Mouse (Mus musculus) embryonic facial prominence, embryonic 12.5 days (tissue): ENCODE measurements around the gene Hexim2. TPM values are rescaled to one million over a fixed set of nuclear protein-coding genes. Genes with fewer than 3 reads are reported as not detected.

Source experiments
- ATAC-seq: fragments of 200-750 bp; cut with Nextera tagmentation; 2 replicates; pipeline ENCODE4 v1.8.0; 2017; ENCODE audit not compliant: insufficient number of reproducible peaks, insufficient read depth, low FRiP score, low TSS enrichment
- H3K27ac ChIP-seq: fragments of 300-500 bp; sonication (generic); 2 replicates; pipeline ENCODE4 v1.5.1; 2016; ENCODE audit warnings: mild to moderate bottlenecking
- H3K27me3 ChIP-seq: fragments of 300-500 bp; sonication (generic); 2 replicates; pipeline ENCODE4 v1.6.1; 2016; ENCODE audit warnings: mild to moderate bottlenecking, moderate library complexity
- H3K36me3 ChIP-seq: fragments of 300-500 bp; sonication (generic); 2 replicates; pipeline ENCODE4 v1.6.1; 2016; ENCODE audit warnings: mild to moderate bottlenecking
- H3K4me1 ChIP-seq: fragments of 300-500 bp; sonication (generic); 2 replicates; pipeline ENCODE4 v1.6.1; 2016
- H3K4me2 ChIP-seq: fragments of 300-500 bp; sonication (generic); replicated peaks from 2 replicates; pipeline ENCODE4 v1.6.1; 2016; ENCODE audit warnings: mild to moderate bottlenecking, moderate library complexity
- H3K4me3 ChIP-seq: fragments of 300-500 bp; sonication (generic); 2 replicates; pipeline ENCODE4 v1.5.1; 2016; ENCODE audit warnings: mild to moderate bottlenecking
- H3K9ac ChIP-seq: fragments of 300-500 bp; sonication (generic); 2 replicates; pipeline ENCODE4 v1.6.1; 2016; ENCODE audit warnings: mild to moderate bottlenecking, moderate library complexity
- H3K9me3 ChIP-seq: fragments of 300-500 bp; sonication (generic); 2 replicates; pipeline ENCODE4 v1.6.1; 2016; ENCODE audit warnings: mild to moderate bottlenecking, moderate library complexity
- WGBS: fragments of 180-500 bp; shearing (Covaris S2); methylation state at CpG from one replicate; pipeline ENCODE4 v1.1.7; 2016; 5-methylcytosine and 5-hydroxymethylcytosine counted together
- polyA plus RNA-seq: library from polyadenylated mRNA; unstranded; fragments of >200 nt; fragmentation: Nextera tagmentation; extraction: Ambion mirVana; gene quantifications from 2 replicates; pipeline ENCODE4 v1.2.1, GENCODE M21; 2016

The Hexim2 gene
- polyA plus RNA-seq, 1 experiment from 2014 or later: 13.5 TPM

DNA sequence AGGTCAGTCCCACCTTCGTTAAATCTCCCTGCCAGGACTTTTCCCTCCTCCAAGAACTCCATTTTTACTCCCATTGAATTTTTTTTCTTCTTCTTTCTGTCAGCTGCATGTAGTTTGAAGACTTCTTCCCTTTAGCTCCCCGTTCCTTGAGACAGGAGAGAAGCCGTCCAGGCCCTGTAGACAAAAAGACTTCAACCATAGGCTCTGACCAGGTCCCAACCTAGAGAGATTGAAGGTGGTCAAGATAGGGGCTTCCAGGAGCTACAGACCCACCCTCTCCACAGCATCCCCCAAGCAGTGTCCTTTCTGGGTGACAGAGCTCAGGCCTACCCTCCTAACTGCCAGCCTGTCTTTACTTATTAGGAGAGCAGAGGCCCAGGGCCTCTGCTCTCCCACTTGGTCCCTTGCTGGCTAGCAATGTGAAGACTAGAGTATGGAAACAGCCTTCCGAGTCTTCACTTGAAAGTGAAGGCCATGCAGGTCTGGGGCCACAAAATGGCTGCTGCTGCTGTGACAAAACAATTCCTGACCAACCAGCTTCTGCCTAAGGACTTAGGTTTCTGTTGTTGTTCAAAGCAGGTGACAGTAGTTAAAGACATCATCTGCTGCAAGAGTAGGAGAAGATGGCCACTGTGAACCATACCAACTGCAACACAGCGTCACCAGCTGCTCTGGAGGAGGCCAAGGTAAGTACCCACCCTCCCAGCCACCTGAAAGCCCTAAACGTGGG lies 1.4 kb downstream of the Hexim2 start:
- 54% methylated on average over 6 of the region's 6 CpGs for WGBS
- Histone ChIP-seq H3K27ac (peak overlapping the region; percentile 81), H3K27me3 (no peaks in the 10 kb centered on the region), H3K9ac (peak overlapping the region; percentile 58), H3K4me2 (peak overlapping the region; percentile 53), H3K4me1 (peaks cover 25% of the 10 kb centered on the region), H3K9me3 (no peaks in the 10 kb centered on the region), H3K4me3 (peak overlapping the region; percentile 78), H3K36me3 (peaks cover 2% of the 10 kb centered on the region)
- ATAC-seq: no peak

DNA sequence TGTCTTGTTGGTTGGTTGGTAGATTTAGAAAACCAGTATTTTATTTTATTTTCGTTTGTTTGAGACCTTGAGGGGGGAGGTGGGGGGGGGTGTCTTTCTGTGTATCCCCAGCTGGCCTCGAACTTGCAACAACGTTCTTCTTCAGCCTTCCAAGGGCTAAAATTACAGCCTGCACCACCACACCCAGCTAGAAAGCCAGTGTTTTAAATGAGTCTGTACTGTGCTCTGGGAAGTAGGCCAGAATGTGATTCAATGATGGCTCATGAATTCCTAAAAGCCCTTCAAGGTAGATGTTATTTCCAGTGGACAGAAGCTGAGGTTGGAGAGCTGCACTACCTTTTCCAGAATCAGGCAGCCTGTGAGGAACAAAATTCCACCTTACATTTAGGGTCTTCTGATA lies 2.0 kb downstream of the Hexim2 start:
- no peak overlapping the region for H3K4me2 ChIP-seq
- ATAC-seq: no peak
- H3K4me1 ChIP-seq: peaks cover 25% of the 10 kb centered on the region
- H3K27ac ChIP-seq: no peak overlapping the region
- no peak overlapping the region for H3K9ac ChIP-seq
- peak overlapping the region; percentile 78; the same call in 1 of the 2 replicates for H3K4me3 ChIP-seq
- H3K27me3 ChIP-seq: no peaks in the 10 kb centered on the region
- H3K36me3 ChIP-seq: peaks cover 8% of the 10 kb centered on the region
- WGBS: 71% methylated on average over 3 of the region's 3 CpGs
- no peaks in the 10 kb centered on the region for H3K9me3 ChIP-seq

DNA sequence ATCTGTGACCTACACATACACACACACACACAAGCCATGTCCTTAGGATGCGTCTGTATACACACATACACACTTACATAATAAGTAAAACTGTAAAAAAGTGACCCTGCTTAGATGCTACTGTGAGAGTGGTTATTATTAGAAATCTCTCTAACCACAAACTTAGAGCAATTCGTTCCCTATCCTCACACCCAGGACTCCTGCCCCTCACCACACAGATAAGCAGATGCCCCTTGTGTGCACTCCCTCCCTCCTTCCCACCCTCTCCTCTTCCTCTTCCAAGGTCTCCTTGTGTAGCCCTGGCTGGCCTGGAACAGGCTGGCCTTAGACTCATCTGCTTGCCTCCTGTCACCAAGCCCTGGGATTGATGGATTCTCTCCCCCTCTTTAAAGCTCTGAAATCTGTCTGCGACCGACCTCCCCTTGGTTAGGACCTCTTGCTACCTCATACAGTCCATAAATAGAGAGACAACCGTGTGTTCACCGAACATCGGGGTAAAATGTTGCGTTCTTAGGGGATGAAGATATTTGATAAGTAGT lies 3.9 kb downstream of the Hexim2 start:
- Histone ChIP-seq H3K27me3 (no peaks in the 10 kb centered on the region), H3K9ac (no peak overlapping the region), H3K27ac (no peak overlapping the region), H3K4me3 (no peak overlapping the region), H3K4me2 (no peak overlapping the region), H3K36me3 (peaks cover 13% of the 10 kb centered on the region), H3K4me1 (peaks cover 19% of the 10 kb centered on the region), H3K9me3 (no peaks in the 10 kb centered on the region)
- ATAC-seq: no peak
- WGBS: 84% methylated on average over 8 of the region's 8 CpGs

DNA sequence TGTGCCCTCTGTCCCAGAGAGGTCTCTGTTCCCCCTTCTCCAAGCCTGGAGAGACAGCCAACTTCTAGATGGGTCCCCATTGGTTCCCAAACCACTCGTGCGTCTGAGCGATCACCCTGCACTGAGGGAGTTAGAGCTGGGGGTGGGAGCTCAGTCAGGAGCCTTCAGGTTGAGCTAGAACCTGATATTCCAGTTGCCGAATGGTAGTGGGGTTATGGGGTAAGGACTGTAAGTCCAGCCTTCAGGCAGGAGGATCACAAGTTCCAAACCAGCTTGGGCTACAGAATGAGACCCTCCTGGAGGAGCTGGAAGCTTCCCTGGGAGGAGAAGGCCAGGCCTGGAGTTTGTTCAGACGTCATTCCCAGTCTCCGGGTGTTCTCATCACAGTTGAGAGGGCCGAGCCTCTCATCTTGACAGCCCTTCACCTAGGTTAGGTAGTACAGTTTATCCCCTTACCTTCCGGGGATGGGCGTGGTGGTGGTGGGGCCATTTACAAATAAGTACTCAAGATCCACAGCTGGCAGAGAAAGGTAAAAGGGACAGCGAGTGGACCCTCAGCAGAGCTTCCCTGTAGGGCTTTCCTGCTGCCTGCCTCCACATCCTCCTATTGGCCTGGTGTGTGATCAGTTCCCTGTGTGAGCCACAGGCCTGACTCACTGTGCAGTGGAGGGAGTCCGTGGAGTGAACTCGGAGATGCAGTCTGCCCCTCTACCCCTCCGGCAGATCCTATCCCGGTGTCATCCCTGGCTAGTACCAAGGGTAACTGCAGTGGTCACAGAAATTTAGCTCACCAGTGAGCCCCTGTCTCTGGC lies 7.9 kb downstream of the Hexim2 start:
- ATAC-seq: no peak
- Histone ChIP-seq H3K27ac (peak overlapping the region; percentile 66; the same call in 1 of the 2 replicates), H3K4me1 (peaks cover 32% of the 10 kb centered on the region), H3K4me3 (no peak overlapping the region), H3K36me3 (peaks cover 13% of the 10 kb centered on the region), H3K9ac (no peak overlapping the region), H3K9me3 (no peaks in the 10 kb centered on the region), H3K4me2 (no peak overlapping the region), H3K27me3 (no peaks in the 10 kb centered on the region)
- 77% methylated on average over 14 of the region's 14 CpGs for WGBS

DNA sequence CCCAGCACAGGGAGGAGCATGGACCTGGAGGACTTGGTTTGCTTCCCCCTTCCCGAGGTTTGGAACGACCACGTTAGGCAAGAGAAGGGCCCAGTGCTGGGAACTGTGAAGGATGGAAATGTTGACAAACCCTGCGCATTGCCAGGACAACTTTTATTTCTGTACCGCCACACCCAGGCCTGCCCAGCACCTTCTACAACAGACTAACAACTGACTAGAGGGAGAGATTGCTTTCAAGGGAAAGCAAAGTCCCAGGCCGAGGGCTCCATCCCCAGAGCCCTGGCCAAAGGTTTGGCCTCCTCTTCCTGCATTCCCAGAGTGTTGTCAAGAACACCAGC lies 8.5 kb downstream of the Hexim2 start:
- Histone ChIP-seq H3K4me3 (no peak overlapping the region), H3K4me1 (peaks cover 35% of the 10 kb centered on the region), H3K27me3 (no peaks in the 10 kb centered on the region), H3K36me3 (peaks cover 13% of the 10 kb centered on the region), H3K27ac (peak overlapping the region; percentile 66), H3K4me2 (no peak overlapping the region), H3K9me3 (no peaks in the 10 kb centered on the region), H3K9ac (no peak overlapping the region)
- ATAC-seq: no peak
- WGBS: 50% methylated on average over 6 of the region's 6 CpGs

GRCm38 (mm10) chr11:103141101-103141943 lies 9.1 kb downstream of the Hexim2 start:
- peak overlapping the region; percentile 74 for H3K27ac ChIP-seq
- H3K36me3 ChIP-seq: peaks cover 13% of the 10 kb centered on the region
- H3K27me3 ChIP-seq: no peaks in the 10 kb centered on the region
- no peak overlapping the region for H3K4me3 ChIP-seq
- H3K9me3 ChIP-seq: no peaks in the 10 kb centered on the region
- 22% methylated on average over 11 of the region's 11 CpGs for WGBS
- H3K9ac ChIP-seq: no peak overlapping the region
- H3K4me1 ChIP-seq: peaks cover 35% of the 10 kb centered on the region
- no peak for ATAC-seq
- no peak overlapping the region for H3K4me2 ChIP-seq

DNA sequence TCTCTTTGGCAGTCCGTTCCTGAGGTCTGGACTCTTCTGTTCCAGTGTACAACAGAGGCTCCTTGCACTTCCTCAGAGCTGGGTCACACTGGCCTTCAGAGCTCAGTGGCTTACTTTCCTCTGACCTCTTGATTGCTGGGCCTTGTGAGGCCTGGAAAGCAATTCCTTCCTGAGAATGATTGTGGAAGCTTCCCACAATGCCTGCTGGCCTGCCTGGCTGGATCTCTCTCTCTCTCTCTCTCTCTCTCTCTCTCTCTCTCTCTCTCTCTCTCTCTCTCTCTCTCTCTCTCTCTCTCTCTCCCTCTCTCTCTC lies 9.7 kb downstream of the Hexim2 start:
- Histone ChIP-seq H3K4me3 (no peak overlapping the region), H3K4me2 (0 out of 2 replicates have a peak overlapping the region, but pooled peaks have one; percentile 37), H3K9me3 (no peaks in the 10 kb centered on the region), H3K27me3 (no peaks in the 10 kb centered on the region), H3K4me1 (peaks cover 35% of the 10 kb centered on the region), H3K9ac (no peak overlapping the region), H3K36me3 (peaks cover 13% of the 10 kb centered on the region), H3K27ac (peak overlapping the region; percentile 74)
- no peak for ATAC-seq
- 20% methylated on average over 1 of the region's 1 CpGs for WGBS

GRCm38 (mm10) chr11:103142441-103143182 lies 10.4 kb downstream of the Hexim2 start:
- ATAC-seq: peak; percentile 53
- Histone ChIP-seq H3K4me1 (peaks cover 35% of the 10 kb centered on the region), H3K9ac (peak overlapping the region; percentile 31; the same call in 1 of the 2 replicates), H3K27ac (peak overlapping the region; percentile 74), H3K4me2 (peak overlapping the region; percentile 37), H3K36me3 (peaks cover 13% of the 10 kb centered on the region), H3K27me3 (no peaks in the 10 kb centered on the region), H3K9me3 (no peaks in the 10 kb centered on the region), H3K4me3 (peak overlapping the region; percentile 22; the same call in 1 of the 2 replicates)
- 25% methylated on average over 8 of the region's 8 CpGs for WGBS

GRCm38 (mm10) chr11:103144309-103145285 lies 12.4 kb downstream of the Hexim2 start:
- H3K4me1 ChIP-seq: peaks cover 35% of the 10 kb centered on the region
- no peak overlapping the region for H3K9ac ChIP-seq
- no peaks in the 10 kb centered on the region for H3K27me3 ChIP-seq
- H3K27ac ChIP-seq: peak overlapping the region; percentile 32
- H3K9me3 ChIP-seq: no peaks in the 10 kb centered on the region
- H3K4me3 ChIP-seq: no peak overlapping the region
- no peak overlapping the region for H3K4me2 ChIP-seq
- peaks cover 1% of the 10 kb centered on the region; the same call in 1 of the 2 replicates for H3K36me3 ChIP-seq
- ATAC-seq: no peak
- WGBS: 24% methylated on average over 12 of the region's 12 CpGs

GRCm38 (mm10) chr11:103146386-103146785 lies 14.2 kb downstream of the Hexim2 start:
- ATAC-seq: no peak
- Histone ChIP-seq H3K4me2 (no peak overlapping the region), H3K27me3 (no peaks in the 10 kb centered on the region), H3K9me3 (no peaks in the 10 kb centered on the region), H3K4me3 (no peak overlapping the region), H3K27ac (no peak overlapping the region), H3K36me3 (no peaks in the 10 kb centered on the region), H3K4me1 (peaks cover 30% of the 10 kb centered on the region), H3K9ac (no peak overlapping the region)
- 91% methylated on average over 4 of the region's 4 CpGs for WGBS
